Mouse (Mus musculus): ENCODE data around the gene Clmp. TPM values are rescaled to one million over a fixed set of nuclear protein-coding genes. Genes with fewer than 3 reads are reported as not detected.

Gene Clmp
- total RNA-seq, 2 experiments from 2014 or later = 1.3 TPM; not detected in 1

DNA sequence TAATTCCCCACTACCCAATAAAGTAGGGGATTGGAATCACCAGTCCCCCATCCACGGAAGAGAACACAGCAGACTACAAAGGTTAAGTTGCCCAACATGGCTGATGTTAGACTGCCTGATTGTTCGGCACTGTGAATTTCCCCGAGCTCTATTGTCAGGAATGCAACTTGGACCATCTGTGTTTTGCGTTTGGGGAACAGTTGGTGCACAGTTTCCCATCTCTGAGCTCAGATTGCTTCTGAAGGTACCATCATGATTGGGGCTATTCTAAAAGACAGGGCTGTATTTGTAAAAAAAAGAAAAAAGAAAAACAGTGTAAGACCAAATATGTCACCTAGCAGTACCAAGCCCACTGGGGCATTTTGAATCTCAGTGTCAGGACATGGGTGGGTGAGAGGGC lies 141.6 kb downstream of the Clmp start:
- ATAC-seq (replicated peaks; ENCODE audit: low FRiP score, poor library complexity, severe bottlenecking) = no peak

- no peak for ATAC-seq (replicated peaks; ENCODE audit: low FRiP score, poor library complexity, severe bottlenecking)
Observed at GRCm38 (mm10) chr9:40834569-40834968, 148.8 kb downstream of the Clmp start.

Other genes starting within 250 kb of the Clmp start
- 5.4 and 12.3 TPM in 2 replicates for gene Gramd1b, start 154.6 kb upstream of the Clmp start, total RNA-seq (2015; ENCODE audit: low replicate concordance)
- 1.1 and 1.7 TPM in 2 replicates for gene Gramd1b, start 154.6 kb upstream of the Clmp start, total RNA-seq (2017; ENCODE audit: low replicate concordance)
- gene Gm21915, start 15.3 kb upstream of the Clmp start, total RNA-seq (2015; ENCODE audit: low replicate concordance) = not detected in 2 replicates
- not detected in 2 replicates for gene Gm21915, start 15.3 kb upstream of the Clmp start, total RNA-seq (2017; ENCODE audit: low replicate concordance)
- gene Hspa8, start 115.0 kb downstream of the Clmp start, total RNA-seq (2015; ENCODE audit: low replicate concordance) = 753 and 884 TPM in 2 replicates
- gene Hspa8, start 115.0 kb downstream of the Clmp start, total RNA-seq (2017; ENCODE audit: low replicate concordance) = 686 and 716 TPM in 2 replicates
- gene Bsx, start 188.2 kb downstream of the Clmp start, total RNA-seq (2015; ENCODE audit: low replicate concordance) = not detected in 2 replicates
- not detected in 2 replicates for gene Bsx, start 188.2 kb downstream of the Clmp start, total RNA-seq (2017; ENCODE audit: low replicate concordance)